In the genomic region with DNA sequence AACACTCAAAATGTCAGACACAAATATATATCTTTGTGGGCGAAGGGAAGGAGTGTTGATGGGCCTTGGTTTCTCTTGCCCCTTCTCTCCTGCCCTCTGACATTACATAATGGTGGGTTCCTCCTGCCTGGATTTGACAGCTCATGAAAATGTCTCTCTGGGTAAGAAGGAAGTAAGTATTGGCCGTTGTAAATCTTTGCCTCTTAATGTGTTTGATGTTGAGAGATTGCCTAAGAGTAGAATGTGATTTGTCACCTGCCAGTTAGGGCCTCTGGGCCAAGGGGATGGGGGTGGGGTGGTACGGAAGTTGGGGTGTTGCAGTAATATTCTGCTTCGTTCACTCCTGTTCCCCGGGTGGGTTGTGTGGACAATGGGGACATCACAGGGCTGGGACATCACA, we compare ENCODE assay signal across 8 mouse cellular contexts. TPM values are rescaled to one million over a fixed set of nuclear protein-coding genes. Genes with fewer than 3 reads are reported as not detected.
DNase-seq lines count a peak whose midpoint lies in the region; ATAC-seq and TF ChIP-seq lines count a peak whose summit lies in the region.

No protein-coding gene starts in this region.

- H3K9me3 ChIP-seq in limb, embryonic 11.5 days (ENCODE audit: control insufficient read depth, low read length) = no peaks in the 10 kb centered on the region
- H3K9me3 ChIP-seq in midbrain, embryonic 12.5 days = no peaks in the 10 kb centered on the region

- peaks cover 2% of the 10 kb centered on the region for H3K4me1 ChIP-seq in cerebellum, adult 2 months (ENCODE audit: control insufficient read depth, insufficient read depth, low read length)
- 0 out of 2 replicates have a peak, but pooled peaks cover 4% of the 10 kb centered on the region for H3K4me1 ChIP-seq in embryonic fibroblast, embryonic 13.5 days (ENCODE audit: control insufficient read depth, insufficient read depth, low read length)
- H3K4me1 ChIP-seq in limb, embryonic 11.5 days (ENCODE audit: control insufficient read depth, insufficient read depth, low read length) = peaks cover 6% of the 10 kb centered on the region
- peaks cover 9% of the 10 kb centered on the region for H3K4me1 ChIP-seq in midbrain, embryonic 12.5 days

- H3K27me3 ChIP-seq in cerebellum, adult 2 months (ENCODE audit: control insufficient read depth, insufficient read depth, low read length) = no peaks in the 10 kb centered on the region
- H3K27me3 ChIP-seq in limb, embryonic 11.5 days (ENCODE audit: control insufficient read depth, insufficient read depth, low read length) = no peaks in the 10 kb centered on the region
- H3K27me3 ChIP-seq in midbrain, embryonic 12.5 days = no peaks in the 10 kb centered on the region

- no peak for TF ChIP-seq POLR2A in cerebellum, adult 2 months (IDR thresholded peaks at IDR 0.05; ENCODE audit: borderline replicate concordance, insufficient read depth, low read length)
- TF ChIP-seq POLR2A in embryonic fibroblast, embryonic 13.5 days (IDR thresholded peaks at IDR 0.05; ENCODE audit: low read depth, low read length) = no peak

- WGBS in cerebellum, adult 2 months = 19% methylated on average over 5 of the region's 5 CpGs
- WGBS in limb, embryonic 11.5 days = 21% methylated on average over 5 of the region's 5 CpGs
- WGBS in midbrain, embryonic 12.5 days = 77% methylated on average over 5 of the region's 5 CpGs

- DNase-seq in cerebellum, adult 2 months = peak in 1 of 2 experiments; percentile 39
- no peak for DNase-seq in cerebellum, adult 9-11 months
- peak; percentile 38 to 43 for DNase-seq in B cell, adult 2 months
- no peak for DNase-seq in limb, embryonic 11.5 days (ENCODE audit: low spot score)
- DNase-seq in ovary, postnatal 36 days (ENCODE audit: low spot score) = no peak
- no peak for DNase-seq in gastrocnemius, postnatal 10 days

- H3K9ac ChIP-seq in limb, embryonic 11.5 days (ENCODE audit: low read length) = peak overlapping the region; percentile 72
- H3K9ac ChIP-seq in midbrain, embryonic 12.5 days (replicated peaks) = peak overlapping the region; percentile 88

- H3K4me3 ChIP-seq in cerebellum, adult 2 months (replicated peaks; ENCODE audit: insufficient read depth, low read depth, low read length) = peak overlapping the region; percentile 72
- H3K4me3 ChIP-seq in embryonic fibroblast, embryonic 13.5 days (ENCODE audit: insufficient read depth, low read length) = peak overlapping the region; percentile 61
- H3K4me3 ChIP-seq in limb, embryonic 11.5 days (ENCODE audit: low read depth, low read length) = peak overlapping the region; percentile 93
- H3K4me3 ChIP-seq in midbrain, embryonic 12.5 days = peak overlapping the region; percentile 92

- TF ChIP-seq CTCF in cerebellum, adult 2 months (IDR thresholded peaks at IDR 0.05; ENCODE audit: borderline replicate concordance, insufficient read depth, low read depth, low read length) = no peak
- no peak for TF ChIP-seq CTCF in embryonic fibroblast, embryonic 13.5 days (IDR thresholded peaks at IDR 0.05; ENCODE audit: borderline replicate concordance, insufficient read depth, low read length)

- peak overlapping the region; percentile 58; the same call in 1 of the 2 replicates for H3K27ac ChIP-seq in cerebellum, adult 2 months (ENCODE audit: insufficient read depth, low read length)
- H3K27ac ChIP-seq in embryonic fibroblast, embryonic 13.5 days (ENCODE audit: insufficient read depth, low read length) = no peak overlapping the region
- H3K27ac ChIP-seq in limb, embryonic 11.5 days (replicated peaks; ENCODE audit: low read depth, low read length) = no peak overlapping the region
- H3K27ac ChIP-seq in midbrain, embryonic 12.5 days (replicated peaks) = no peak overlapping the region

- H3K4me2 ChIP-seq in limb, embryonic 11.5 days (ENCODE audit: low read depth, severe bottlenecking) = peak overlapping the region; percentile 80
- H3K4me2 ChIP-seq in midbrain, embryonic 12.5 days (replicated peaks) = peak overlapping the region; percentile 70

- no peak for ATAC-seq in limb, embryonic 11.5 days (ENCODE audit: insufficient number of reproducible peaks, low FRiP score, low TSS enrichment, low read depth)
- ATAC-seq in midbrain, embryonic 12.5 days (ENCODE audit: low FRiP score, low read depth) = no peak

- H3K36me3 ChIP-seq in limb, embryonic 11.5 days (ENCODE audit: control insufficient read depth, insufficient read depth, low read length) = no peaks in the 10 kb centered on the region
- no peaks in the 10 kb centered on the region for H3K36me3 ChIP-seq in midbrain, embryonic 12.5 days

RNA-seq across cellular contexts. Expression of a gene that starts 1.0 kb away (rescaled TPM):
- 94.2 and 98.5 TPM in 2 replicates for polyA plus RNA-seq in cerebellum, adult 2 months (2012; rRNA removed)
- polyA plus RNA-seq in embryonic fibroblast, embryonic 13.5 days (2011; ENCODE audit: insufficient read length, low read depth, missing spikeins) = 11.0 and 11.4 TPM in 2 replicates
- 12.6 and 13.3 TPM in 2 replicates for polyA plus RNA-seq in limb, embryonic 11.5 days (2014; fragmentation: Nextera tagmentation; extraction: Ambion mirVana)
- polyA plus RNA-seq in midbrain, embryonic 12.5 days (2016; fragmentation: Nextera tagmentation; extraction: Ambion mirVana) = 27.4 and 30.6 TPM in 2 replicates
- total RNA-seq in gastrocnemius, postnatal 10 days (2021) = 10 to 100 TPM; 22.1 to 26.2 TPM

Comparison
In these comparisons a context has a peak if more than half of its experiments do, and no peak if none do; other contexts are left out.
1. DNase-seq: peak in B cell, adult 2 months (2 of 2); none in cerebellum, adult 9-11 months (single experiment), limb, embryonic 11.5 days (single experiment), ovary, postnatal 36 days (single experiment) and gastrocnemius, postnatal 10 days (single experiment).
2. Peak in every context shown above with its lines, with median percentiles within 50 percentile points of each other: H3K4me3 ChIP-seq.